Mouse (Mus musculus) midbrain, postnatal 0 days (tissue): ENCODE measurements around the gene Olfr1155. TPM values are rescaled to one million over a fixed set of nuclear protein-coding genes. Genes with fewer than 3 reads are reported as not detected.

Experiments used
- ATAC-seq: fragments of 200-750 bp; cut with Nextera tagmentation; 2 replicates; pipeline ENCODE4 v1.8.0; 2017; ENCODE audit warnings: moderate number of reproducible peaks, mild to moderate bottlenecking, moderate TSS enrichment, moderate library complexity; ENCODE audit not compliant: low FRiP score
- DNase-seq: peaks from one replicate; pipeline ENCODE4 v3.0.0-alpha.2; 2015; ENCODE audit warnings: low spot score
- H3K27ac ChIP-seq: fragments of 300-500 bp; sonication (generic); 2 replicates; pipeline ENCODE4 v1.5.1; 2014; ENCODE audit warnings: low read depth, mild to moderate bottlenecking, low read length, mixed read lengths
- H3K27me3 ChIP-seq: fragments of 300-500 bp; sonication (generic); 2 replicates; pipeline ENCODE4 v1.6.1; 2014; ENCODE audit warnings: low read length, control low read depth, mixed read lengths; ENCODE audit not compliant: insufficient read depth
- H3K36me3 ChIP-seq: fragments of 300-500 bp; sonication (generic); 2 replicates; pipeline ENCODE4 v1.6.1; 2014; ENCODE audit warnings: low read length, control low read depth, mixed read lengths; ENCODE audit not compliant: insufficient read depth
- H3K4me1 ChIP-seq: fragments of 300-500 bp; sonication (generic); 2 replicates; pipeline ENCODE4 v1.6.1; 2014; ENCODE audit warnings: mild to moderate bottlenecking, control low read depth, antibody characterized with exemption, low read length, mixed read lengths; ENCODE audit not compliant: insufficient read depth
- H3K4me2 ChIP-seq: fragments of 300-500 bp; sonication (generic); 2 replicates; pipeline ENCODE4 v1.6.1; 2014; ENCODE audit warnings: low read depth, mild to moderate bottlenecking, low read length, mixed read lengths; ENCODE audit not compliant: poor library complexity, severe bottlenecking
- H3K4me3 ChIP-seq: fragments of 300-500 bp; sonication (generic); 2 replicates; pipeline ENCODE4 v1.5.1; 2014; ENCODE audit warnings: low read depth, mild to moderate bottlenecking, low read length, moderate library complexity
- H3K9ac ChIP-seq: fragments of 300-500 bp; sonication (generic); replicated peaks from 2 replicates; pipeline ENCODE4 v1.6.1; 2014; ENCODE audit warnings: mild to moderate bottlenecking, low read length, moderate library complexity, mixed read lengths; ENCODE audit not compliant: poor library complexity, severe bottlenecking
- H3K9me3 ChIP-seq: fragments of 300-500 bp; sonication (generic); 2 replicates; pipeline ENCODE4 v1.6.1; 2016; ENCODE audit warnings: low read length, control low read depth
- CTCF ChIP-seq: IDR thresholded peaks from 2 replicates; pipeline ENCODE4 v1.5.1; 2016; ENCODE audit warnings: antibody characterized with exemption, mild to moderate bottlenecking
- WGBS: fragments of 180-500 bp; shearing (Covaris S2); extraction: QIAGEN DNeasy Blood & Tissue Kit; methylation state at CpG from one replicate; pipeline ENCODE4 v1.1.7; 2014; 5-methylcytosine and 5-hydroxymethylcytosine counted together
- polyA plus RNA-seq: library from polyadenylated mRNA; unstranded; fragments of >200 nt; fragmentation: Nextera tagmentation; extraction: Ambion mirVana; gene quantifications from 2 replicates; pipeline ENCODE4 v1.2.1, GENCODE M21; 2015
- total RNA-seq: library from RNA; depleted of rRNA; stranded (reverse); fragments of >200 nt; gene quantifications from 2 replicates; pipeline ENCODE4 v1.2.3, GENCODE M21; 2014; rRNA removed

Olfr1155 gene
- total and polyA plus RNA-seq, 2 experiments from 2014 or later: not detected

- ATAC-seq (no peak), DNase-seq (no peak)
- no peak within 1 kb of the TSS for H3K27ac ChIP-seq
- H3K4me1 ChIP-seq: no peaks in the 10 kb centered on the region
- H3K4me2 ChIP-seq: no peak within 1 kb of the TSS
- no peak for TF ChIP-seq CTCF
- 83% methylated on average over 1 of the region's 1 CpGs for WGBS
- no peak within 1 kb of the TSS for H3K4me3 ChIP-seq
- no peak within 1 kb of the TSS for H3K9ac ChIP-seq
- no peaks in the 10 kb centered on the region for H3K36me3 ChIP-seq
- no peaks in the 10 kb centered on the region for H3K9me3 ChIP-seq
- no peaks in the 10 kb centered on the region for H3K27me3 ChIP-seq
Measured at GRCm38 (mm10) chr2:87894662-87895061, 50.3 kb downstream of the Olfr1155 start, which contains the start of gene Olfr1153. Gene Olfr1153, plus strand, starts transcription at chr2:87894962.

Other genes starting within 250 kb of the Olfr1155 start
- not detected in 2 replicates for gene Olfr1137, start 232.0 kb downstream of the Olfr1155 start, total RNA-seq
- not detected in 2 replicates for gene Olfr1137, start 232.0 kb downstream of the Olfr1155 start, polyA plus RNA-seq
- not detected in 2 replicates for gene Olfr1138, start 205.2 kb downstream of the Olfr1155 start, total RNA-seq
- gene Olfr1138, start 205.2 kb downstream of the Olfr1155 start, polyA plus RNA-seq: not detected in 2 replicates
- gene Olfr1140, start 201.4 kb downstream of the Olfr1155 start, total RNA-seq: not detected in 2 replicates
- gene Olfr1140, start 201.4 kb downstream of the Olfr1155 start, polyA plus RNA-seq: 0.16 TPM in 1 of 2 replicates, not detected in the other
- not detected in 2 replicates for gene Olfr1141, start 191.1 kb downstream of the Olfr1155 start, total RNA-seq
- gene Olfr1141, start 191.1 kb downstream of the Olfr1155 start, polyA plus RNA-seq: not detected in 2 replicates
- not detected in 2 replicates for gene Olfr152, start 165.7 kb downstream of the Olfr1155 start, total RNA-seq
- not detected in 2 replicates for gene Olfr152, start 165.7 kb downstream of the Olfr1155 start, polyA plus RNA-seq
- gene Olfr1143, start 144.5 kb downstream of the Olfr1155 start, total RNA-seq: not detected in 2 replicates
- not detected in 2 replicates for gene Olfr1143, start 144.5 kb downstream of the Olfr1155 start, polyA plus RNA-seq
- gene Olfr1145, start 135.3 kb downstream of the Olfr1155 start, total RNA-seq: not detected in 2 replicates
- not detected in 2 replicates for gene Olfr1145, start 135.3 kb downstream of the Olfr1155 start, polyA plus RNA-seq
- not detected in 2 replicates for gene Olfr1148, start 114.6 kb downstream of the Olfr1155 start, total RNA-seq
- gene Olfr1148, start 114.6 kb downstream of the Olfr1155 start, polyA plus RNA-seq: not detected in 2 replicates
- not detected in 2 replicates for gene Olfr1150-ps1, start 101.1 kb downstream of the Olfr1155 start, total RNA-seq
- gene Olfr1150-ps1, start 101.1 kb downstream of the Olfr1155 start, polyA plus RNA-seq: not detected in 2 replicates
- gene Olfr1151, start 89.3 kb downstream of the Olfr1155 start, total RNA-seq: not detected in 2 replicates
- gene Olfr1151, start 89.3 kb downstream of the Olfr1155 start, polyA plus RNA-seq: not detected in 2 replicates
- under 0.01 TPM in 1 of 2 replicates, not detected in the other for gene Olfr1152, start 78.6 kb downstream of the Olfr1155 start, total RNA-seq
- not detected in 2 replicates for gene Olfr1152, start 78.6 kb downstream of the Olfr1155 start, polyA plus RNA-seq
- not detected in 2 replicates for gene Olfr1153, start 50.2 kb downstream of the Olfr1155 start, total RNA-seq
- gene Olfr1153, start 50.2 kb downstream of the Olfr1155 start, polyA plus RNA-seq: not detected in 2 replicates
- not detected in 2 replicates for gene Olfr1154, start 40.0 kb downstream of the Olfr1155 start, total RNA-seq
- gene Olfr1154, start 40.0 kb downstream of the Olfr1155 start, polyA plus RNA-seq: not detected in 2 replicates
- gene Olfr1156, start 8.0 kb upstream of the Olfr1155 start, total RNA-seq: not detected in 2 replicates
- gene Olfr1156, start 8.0 kb upstream of the Olfr1155 start, polyA plus RNA-seq: not detected in 2 replicates
- gene Olfr1157, start 23.2 kb upstream of the Olfr1155 start, total RNA-seq: not detected in 2 replicates
- gene Olfr1157, start 23.2 kb upstream of the Olfr1155 start, polyA plus RNA-seq: not detected in 2 replicates
- not detected in 2 replicates for gene Olfr74, start 29.5 kb upstream of the Olfr1155 start, total RNA-seq
- not detected in 2 replicates for gene Olfr74, start 29.5 kb upstream of the Olfr1155 start, polyA plus RNA-seq
- not detected in 2 replicates for gene Olfr1158, start 45.0 kb upstream of the Olfr1155 start, total RNA-seq
- not detected in 2 replicates for gene Olfr1158, start 45.0 kb upstream of the Olfr1155 start, polyA plus RNA-seq
- gene Olfr1160, start 63.1 kb upstream of the Olfr1155 start, total RNA-seq: not detected in 2 replicates
- not detected in 2 replicates for gene Olfr1160, start 63.1 kb upstream of the Olfr1155 start, polyA plus RNA-seq
- not detected in 2 replicates for gene Olfr1161, start 77.6 kb upstream of the Olfr1155 start, total RNA-seq
- not detected in 2 replicates for gene Olfr1161, start 77.6 kb upstream of the Olfr1155 start, polyA plus RNA-seq
- not detected in 2 replicates for gene Olfr73, start 92.6 kb upstream of the Olfr1155 start, total RNA-seq
- not detected in 2 replicates for gene Olfr73, start 92.6 kb upstream of the Olfr1155 start, polyA plus RNA-seq
- not detected in 2 replicates for gene Olfr1162, start 106.0 kb upstream of the Olfr1155 start, total RNA-seq
- gene Olfr1162, start 106.0 kb upstream of the Olfr1155 start, polyA plus RNA-seq: not detected in 2 replicates
- not detected in 2 replicates for gene Olfr1163, start 126.7 kb upstream of the Olfr1155 start, total RNA-seq
- not detected in 2 replicates for gene Olfr1163, start 126.7 kb upstream of the Olfr1155 start, polyA plus RNA-seq
- not detected in 2 replicates for gene Olfr1164, start 148.8 kb upstream of the Olfr1155 start, total RNA-seq
- gene Olfr1164, start 148.8 kb upstream of the Olfr1155 start, polyA plus RNA-seq: not detected in 2 replicates
- not detected in 2 replicates for gene Olfr1166, start 183.1 kb upstream of the Olfr1155 start, total RNA-seq
- not detected in 2 replicates for gene Olfr1166, start 183.1 kb upstream of the Olfr1155 start, polyA plus RNA-seq
- gene Olfr1167, start 210.1 kb upstream of the Olfr1155 start, total RNA-seq: not detected in 2 replicates
- gene Olfr1167, start 210.1 kb upstream of the Olfr1155 start, polyA plus RNA-seq: not detected in 2 replicates
- not detected in 2 replicates for gene Olfr1168, start 236.7 kb upstream of the Olfr1155 start, total RNA-seq
- not detected in 2 replicates for gene Olfr1168, start 236.7 kb upstream of the Olfr1155 start, polyA plus RNA-seq